Mouse (Mus musculus) kidney, embryonic 16.5 days (tissue): ENCODE measurements around the gene Lrmda. TPM values are rescaled to one million over a fixed set of nuclear protein-coding genes. Genes with fewer than 3 reads are reported as not detected.

Source experiments
- ATAC-seq: fragments of 200-750 bp; cut with Nextera tagmentation; 2 replicates; pipeline ENCODE4 v1.8.0; 2017; ENCODE audit warnings: moderate TSS enrichment; ENCODE audit not compliant: low FRiP score, low TSS enrichment
- H3K27ac ChIP-seq: fragments of 300-500 bp; sonication (generic); 2 replicates; pipeline ENCODE4 v1.5.1; 2014; ENCODE audit warnings: low read length
- H3K27me3 ChIP-seq: fragments of 300-500 bp; sonication (generic); 2 replicates; pipeline ENCODE4 v1.6.1; 2014; ENCODE audit warnings: low read length, control low read depth, mixed read lengths; ENCODE audit not compliant: insufficient read depth
- H3K36me3 ChIP-seq: fragments of 300-500 bp; sonication (generic); 2 replicates; pipeline ENCODE4 v1.6.1; 2014; ENCODE audit warnings: low read length, control low read depth, mixed read lengths; ENCODE audit not compliant: insufficient read depth
- H3K4me1 ChIP-seq: fragments of 300-500 bp; sonication (generic); 2 replicates; pipeline ENCODE4 v1.6.1; 2014; ENCODE audit warnings: low read length, control low read depth, mixed read lengths; ENCODE audit not compliant: insufficient read depth
- H3K4me2 ChIP-seq: fragments of 300-500 bp; sonication (generic); replicated peaks from 2 replicates; pipeline ENCODE4 v1.6.1; 2014; ENCODE audit warnings: low read depth, low read length
- H3K4me3 ChIP-seq: fragments of 300-500 bp; sonication (generic); 2 replicates; pipeline ENCODE4 v1.5.1; 2014; ENCODE audit warnings: mild to moderate bottlenecking, low read length
- H3K9ac ChIP-seq: fragments of 300-500 bp; sonication (generic); replicated peaks from 2 replicates; pipeline ENCODE4 v1.6.1; 2014; ENCODE audit warnings: low read length
- H3K9me3 ChIP-seq: fragments of 300-500 bp; sonication (generic); 2 replicates; pipeline ENCODE4 v1.6.1; 2016; ENCODE audit warnings: low read length, control low read depth
- WGBS: fragments of 180-500 bp; shearing (Covaris S2); extraction: QIAGEN DNeasy Blood & Tissue Kit; methylation state at CpG from one replicate; pipeline ENCODE4 v1.1.7; 2014; 5-methylcytosine and 5-hydroxymethylcytosine counted together
- polyA plus RNA-seq: library from polyadenylated mRNA; unstranded; fragments of >200 nt; fragmentation: Nextera tagmentation; extraction: Ambion mirVana; gene quantifications from 2 replicates; pipeline ENCODE4 v1.2.1, GENCODE M21; 2015

Lrmda gene
- polyA plus RNA-seq, 1 experiment from 2014 or later = 0.76 TPM

- WGBS = 79% methylated on average over 4 of the region's 4 CpGs
- no peak overlapping the region for H3K27ac ChIP-seq
- no peaks in the 10 kb centered on the region for H3K36me3 ChIP-seq
- no peak overlapping the region for H3K4me3 ChIP-seq
- peaks cover 34% of the 10 kb centered on the region for H3K4me1 ChIP-seq
- ATAC-seq = no peak
- no peak overlapping the region for H3K9ac ChIP-seq
- H3K4me2 ChIP-seq = no peak overlapping the region
- no peaks in the 10 kb centered on the region for H3K9me3 ChIP-seq
- H3K27me3 ChIP-seq = no peaks in the 10 kb centered on the region
Observed at GRCm38 (mm10) chr14:22056246-22056645, 36.7 kb downstream of the Lrmda start.

GRCm38 (mm10) chr14:22058729-22059128 is 39.2 kb downstream of the Lrmda start:
- H3K4me1 ChIP-seq = peaks cover 26% of the 10 kb centered on the region
- H3K9me3 ChIP-seq = no peaks in the 10 kb centered on the region
- 39% methylated on average over 1 of the region's 1 CpGs for WGBS
- no peak overlapping the region for H3K27ac ChIP-seq
- no peaks in the 10 kb centered on the region for H3K27me3 ChIP-seq
- H3K4me3 ChIP-seq = no peak overlapping the region
- no peaks in the 10 kb centered on the region for H3K36me3 ChIP-seq
- ATAC-seq = no peak
- H3K9ac ChIP-seq = no peak overlapping the region
- no peak overlapping the region for H3K4me2 ChIP-seq

- Histone ChIP-seq H3K4me1 (peaks cover 26% of the 10 kb centered on the region), H3K4me2 (no peak overlapping the region), H3K27ac (no peak overlapping the region), H3K4me3 (no peak overlapping the region), H3K27me3 (no peaks in the 10 kb centered on the region), H3K36me3 (no peaks in the 10 kb centered on the region), H3K9me3 (no peaks in the 10 kb centered on the region), H3K9ac (no peak overlapping the region)
- ATAC-seq = no peak
- 79% methylated on average over 6 of the region's 6 CpGs for WGBS
Observed at GRCm38 (mm10) chr14:22059348-22059861, 39.9 kb downstream of the Lrmda start.

DNA sequence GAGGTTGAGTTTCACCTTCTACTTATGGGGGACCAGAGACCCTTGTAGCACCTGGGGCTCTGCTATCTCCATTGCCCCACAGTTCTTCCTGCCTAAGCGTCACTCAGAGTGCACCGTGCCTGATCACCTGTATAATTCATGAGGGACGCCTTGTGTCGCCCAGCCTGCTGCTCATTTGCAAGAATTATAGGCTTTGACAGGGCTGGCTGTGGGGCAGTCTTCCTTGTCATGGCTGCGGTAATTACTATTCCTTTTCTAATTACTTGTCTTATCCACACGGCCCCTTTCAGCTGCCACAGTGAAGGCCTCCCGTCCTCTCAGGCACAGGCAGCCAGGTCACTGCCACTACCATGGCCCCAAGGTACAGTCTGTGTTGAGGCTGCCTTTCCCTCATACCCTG is 41.3 kb downstream of the Lrmda start:
- Histone ChIP-seq H3K9ac (no peak overlapping the region), H3K4me3 (no peak overlapping the region), H3K27me3 (no peaks in the 10 kb centered on the region), H3K36me3 (no peaks in the 10 kb centered on the region), H3K27ac (no peak overlapping the region), H3K9me3 (no peaks in the 10 kb centered on the region), H3K4me2 (no peak overlapping the region), H3K4me1 (peaks cover 20% of the 10 kb centered on the region)
- 21% methylated on average over 7 of the region's 7 CpGs for WGBS
- 0 out of 2 replicates have a peak, but pooled peaks have one; percentile 39 for ATAC-seq

- no peaks in the 10 kb centered on the region for H3K36me3 ChIP-seq
- peaks cover 8% of the 10 kb centered on the region; the same call in 1 of the 2 replicates for H3K4me1 ChIP-seq
- H3K27me3 ChIP-seq = no peaks in the 10 kb centered on the region
- 87% methylated on average over 9 of the region's 9 CpGs for WGBS
- ATAC-seq = no peak
- H3K4me2 ChIP-seq = no peak overlapping the region
- no peak overlapping the region for H3K4me3 ChIP-seq
- no peaks in the 10 kb centered on the region for H3K9me3 ChIP-seq
- H3K9ac ChIP-seq = no peak overlapping the region
- no peak overlapping the region for H3K27ac ChIP-seq
Observed at GRCm38 (mm10) chr14:22062117-22062855, 42.8 kb downstream of the Lrmda start.

DNA sequence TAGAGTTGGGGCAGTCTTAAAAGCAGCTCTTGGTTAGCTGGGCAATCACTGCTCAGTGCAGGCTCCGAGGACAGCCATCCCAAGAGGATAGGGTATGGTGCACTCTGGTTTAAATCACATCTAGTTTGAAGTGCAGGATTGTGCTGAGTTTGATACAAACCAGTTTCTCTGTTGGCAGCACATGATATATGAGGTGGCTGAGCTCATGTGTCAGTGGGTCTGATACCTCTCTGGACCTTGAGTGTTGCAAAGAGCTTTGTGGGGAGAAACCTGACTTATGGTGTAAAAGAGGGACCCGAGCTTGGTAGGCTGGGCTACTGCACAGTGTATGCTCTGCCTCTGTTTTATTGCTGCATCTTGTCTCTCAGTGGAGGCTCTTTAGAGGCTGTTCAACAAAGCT is 49.7 kb downstream of the Lrmda start:
- Histone ChIP-seq H3K4me1 (peaks cover under 1% of the 10 kb centered on the region; the same call in 1 of the 2 replicates), H3K27ac (no peak overlapping the region), H3K4me2 (no peak overlapping the region), H3K4me3 (no peak overlapping the region), H3K36me3 (no peaks in the 10 kb centered on the region), H3K9me3 (no peaks in the 10 kb centered on the region), H3K27me3 (no peaks in the 10 kb centered on the region; the same call in none of the 2 replicates), H3K9ac (no peak overlapping the region)
- ATAC-seq = no peak
- WGBS = 17% methylated on average over 2 of the region's 2 CpGs

- no peaks in the 10 kb centered on the region for H3K36me3 ChIP-seq
- H3K4me2 ChIP-seq = no peak overlapping the region
- H3K4me3 ChIP-seq = no peak overlapping the region
- no peaks in the 10 kb centered on the region for H3K9me3 ChIP-seq
- WGBS = 67% methylated on average over 5 of the region's 5 CpGs
- ATAC-seq = no peak
- H3K4me1 ChIP-seq = peaks cover 4% of the 10 kb centered on the region; the same call in 1 of the 2 replicates
- H3K9ac ChIP-seq = no peak overlapping the region
- peaks cover 3% of the 10 kb centered on the region for H3K27me3 ChIP-seq
- no peak overlapping the region for H3K27ac ChIP-seq
Observed at GRCm38 (mm10) chr14:22073385-22073784, 53.9 kb downstream of the Lrmda start.

GRCm38 (mm10) chr14:22074229-22074628 is 54.7 kb downstream of the Lrmda start:
- WGBS = 40% methylated on average over 16 of the region's 16 CpGs
- Histone ChIP-seq H3K9me3 (no peaks in the 10 kb centered on the region), H3K36me3 (no peaks in the 10 kb centered on the region), H3K4me1 (peaks cover 4% of the 10 kb centered on the region; the same call in 1 of the 2 replicates), H3K4me3 (no peak overlapping the region), H3K27me3 (peaks cover 3% of the 10 kb centered on the region), H3K27ac (no peak overlapping the region), H3K9ac (no peak overlapping the region; the same call in 1 of the 2 replicates), H3K4me2 (peak overlapping the region; percentile 17; the same call in 1 of the 2 replicates)
- no peak for ATAC-seq

GRCm38 (mm10) chr14:22083931-22084330 is 64.4 kb downstream of the Lrmda start:
- Histone ChIP-seq H3K9me3 (peaks cover 15% of the 10 kb centered on the region; the same call in 1 of the 2 replicates), H3K36me3 (no peaks in the 10 kb centered on the region), H3K9ac (no peak overlapping the region), H3K27ac (no peak overlapping the region), H3K4me2 (no peak overlapping the region), H3K27me3 (peaks cover 4% of the 10 kb centered on the region; the same call in 1 of the 2 replicates), H3K4me3 (no peak overlapping the region), H3K4me1 (no peaks in the 10 kb centered on the region)
- 79% methylated on average over 3 of the region's 3 CpGs for WGBS
- ATAC-seq = no peak

DNA sequence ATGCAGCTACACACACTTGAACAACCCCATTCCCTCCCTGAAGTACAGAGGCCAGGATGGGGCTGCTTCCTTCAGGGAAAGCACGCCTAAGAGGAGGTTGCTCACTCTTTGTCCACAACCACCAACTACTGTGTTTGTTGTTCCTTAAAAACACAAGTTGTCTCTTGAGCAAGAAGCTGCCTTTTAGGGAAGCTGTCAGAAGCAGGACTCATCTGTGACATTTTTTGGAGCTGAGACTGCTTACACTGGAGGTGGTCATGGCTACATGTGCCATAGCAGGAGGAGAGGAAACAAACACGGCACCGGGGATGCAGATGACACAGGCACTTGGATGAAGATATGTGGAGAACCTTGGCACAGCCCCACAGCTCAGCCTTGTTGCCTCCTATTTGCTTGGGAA is 65.9 kb downstream of the Lrmda start:
- H3K27ac ChIP-seq = no peak overlapping the region
- H3K9ac ChIP-seq = no peak overlapping the region
- H3K36me3 ChIP-seq = no peaks in the 10 kb centered on the region
- H3K27me3 ChIP-seq = peaks cover 4% of the 10 kb centered on the region; the same call in 1 of the 2 replicates
- H3K4me2 ChIP-seq = no peak overlapping the region
- H3K9me3 ChIP-seq = peaks cover 15% of the 10 kb centered on the region; the same call in 1 of the 2 replicates
- ATAC-seq = no peak
- 89% methylated on average over 3 of the region's 3 CpGs for WGBS
- no peak overlapping the region for H3K4me3 ChIP-seq
- H3K4me1 ChIP-seq = peaks cover 14% of the 10 kb centered on the region
